Mouse (Mus musculus) retina, postnatal 7 days (tissue): Measurements from ENCODE around the gene Fcrla.

Source experiments
- DNase-seq: peaks from one replicate; pipeline ENCODE4 v3.0.0-alpha.2; 2012; ENCODE audit warnings: low read depth, low spot score

Gene Fcrla

DNA sequence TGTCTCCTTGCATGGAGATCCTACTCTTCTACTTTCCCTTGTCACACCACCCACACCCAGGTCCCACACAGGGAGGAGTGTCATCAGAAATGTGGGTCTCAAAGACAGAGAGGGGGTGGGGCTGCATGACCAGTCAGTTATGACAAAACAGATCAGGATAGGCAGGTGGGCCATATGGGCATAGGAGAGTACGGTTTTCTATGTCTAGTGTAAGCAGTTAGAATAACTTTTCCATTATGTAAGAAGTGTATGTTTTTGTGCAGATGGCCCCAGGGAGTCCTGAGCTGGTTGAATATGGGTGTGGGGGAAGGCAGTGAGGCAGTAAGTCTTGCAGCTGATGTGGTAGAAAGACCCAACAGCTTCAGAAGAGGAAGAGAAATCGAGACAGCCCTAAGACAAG lies 1.1 kb upstream of the Fcrla start:
- DNase-seq: no peak

DNA sequence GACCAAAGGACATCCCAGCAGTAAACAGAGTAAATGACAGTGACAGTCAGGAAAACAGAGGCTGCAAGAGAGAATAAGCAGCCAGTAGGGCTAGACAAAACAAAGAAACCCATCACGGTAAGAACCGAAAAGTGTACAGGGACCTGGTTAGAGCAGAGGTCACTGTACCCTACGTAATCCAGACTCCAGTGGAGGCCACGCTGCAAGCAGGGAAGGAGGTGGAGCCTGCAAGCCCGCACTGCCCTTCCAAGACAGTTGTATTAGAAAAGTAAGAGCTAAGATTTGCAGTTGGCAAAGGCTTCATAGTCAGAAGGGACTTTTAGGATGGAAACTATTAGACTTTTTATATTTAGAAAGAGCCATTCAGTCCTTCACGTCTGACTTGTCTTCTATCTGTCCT lies 442 bp downstream of the Fcrla start:
- no peak for DNase-seq

DNA sequence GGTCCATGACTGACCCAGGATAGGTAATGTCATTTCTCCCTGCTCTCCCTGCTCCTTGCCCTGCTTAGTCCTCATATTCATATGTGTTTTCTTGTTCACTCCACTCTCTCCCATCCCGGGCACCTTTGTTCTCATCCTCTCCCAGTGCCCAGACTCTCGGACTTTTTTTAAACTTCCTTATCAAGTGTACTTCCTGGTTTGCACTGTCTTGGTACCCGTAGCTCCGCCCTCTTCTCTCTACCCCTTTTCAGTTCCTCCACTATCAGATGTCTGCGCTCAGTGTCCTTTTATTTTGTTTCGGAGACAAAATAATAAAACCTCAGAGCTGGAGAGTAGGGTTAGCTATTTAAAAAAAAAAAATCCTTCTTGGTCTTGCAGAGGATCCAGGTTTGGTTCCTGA lies 2.9 kb downstream of the Fcrla start:
- no peak for DNase-seq

GRCm38 (mm10) chr1:170919308-170919707 lies 8.1 kb downstream of the Fcrla start:
- no peak for DNase-seq

GRCm38 (mm10) chr1:170915657-170916056 lies 11.7 kb downstream of the Fcrla start:
- DNase-seq: no peak

DNA sequence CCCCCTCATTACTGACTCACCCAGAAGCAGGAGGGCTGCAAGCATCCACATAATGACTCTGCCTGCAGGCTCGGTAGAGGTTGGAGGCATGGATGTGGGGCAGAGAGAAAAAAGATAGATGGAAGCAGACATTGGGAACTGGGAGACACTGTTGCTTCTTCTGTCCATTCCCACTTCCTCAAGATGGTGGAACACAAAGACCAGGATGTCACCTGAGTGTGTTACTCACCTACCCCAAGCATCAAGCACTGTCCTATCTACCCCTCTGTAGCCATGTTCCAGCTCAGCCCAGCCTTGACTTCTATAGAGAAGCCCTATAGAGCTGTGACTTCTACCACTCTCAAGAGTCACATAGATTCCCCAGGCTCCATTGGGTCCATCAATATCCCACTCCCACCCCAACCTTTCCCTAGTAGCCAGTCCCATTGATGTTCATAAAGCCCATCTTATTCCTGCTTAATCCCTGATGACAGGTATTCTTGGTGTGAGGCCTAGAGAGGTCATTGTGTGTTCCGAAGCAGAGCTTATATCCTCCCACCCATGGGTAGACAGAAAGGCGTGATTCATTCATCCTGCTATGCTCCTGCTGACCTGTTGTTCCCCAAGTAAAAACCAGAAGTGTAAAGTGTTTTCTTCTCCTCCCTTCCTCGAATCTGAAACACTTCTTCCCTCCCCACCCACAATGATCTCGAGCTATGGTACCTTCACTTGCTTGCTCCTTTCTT lies 14.3 kb downstream of the Fcrla start, which contains the start of gene Fcrlb:
Fcrlb (minus strand) TSS at position 51 of the 725 bp plus-strand sequence.
- no peak for DNase-seq

DNA sequence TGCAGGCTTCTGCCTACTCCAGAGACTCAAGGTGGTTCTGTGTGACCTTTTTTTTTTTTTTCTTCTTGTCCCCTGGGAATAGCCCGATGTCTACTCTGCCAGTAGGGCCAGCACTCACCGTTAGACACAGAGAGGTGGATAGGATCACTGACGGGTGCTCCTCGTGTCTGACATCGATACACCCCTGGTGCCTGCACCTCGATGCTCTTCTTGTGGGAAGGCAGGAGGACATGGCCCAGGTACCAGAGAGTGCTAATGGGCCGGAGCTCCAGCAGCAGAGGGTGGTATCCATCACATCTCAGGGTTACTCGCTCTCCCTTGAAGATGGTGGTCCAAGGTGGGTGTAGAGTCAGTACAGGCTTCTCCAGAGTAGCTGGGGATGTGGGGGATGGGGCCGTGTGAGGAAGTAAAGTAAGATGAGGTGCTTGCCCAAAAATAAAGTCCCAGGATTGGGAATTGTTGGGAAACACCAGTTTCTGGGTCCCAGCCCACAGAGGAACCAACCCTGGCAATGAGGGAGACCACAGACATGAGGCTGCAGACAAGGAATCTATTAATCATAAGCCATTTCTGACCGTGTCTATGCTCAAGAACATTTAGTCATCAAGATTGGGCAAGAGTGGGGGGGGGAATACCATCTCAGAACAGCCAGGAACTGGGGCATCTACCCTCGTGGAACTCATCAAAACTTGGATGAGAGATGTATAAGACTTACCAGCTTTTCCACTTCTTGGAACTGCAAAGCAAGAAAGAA lies 15.3 kb downstream of the Fcrla start:
- DNase-seq: no peak

- no peak for DNase-seq
Measured at GRCm38 (mm10) chr1:170908341-170908740, 19.0 kb downstream of the Fcrla start.

DNA sequence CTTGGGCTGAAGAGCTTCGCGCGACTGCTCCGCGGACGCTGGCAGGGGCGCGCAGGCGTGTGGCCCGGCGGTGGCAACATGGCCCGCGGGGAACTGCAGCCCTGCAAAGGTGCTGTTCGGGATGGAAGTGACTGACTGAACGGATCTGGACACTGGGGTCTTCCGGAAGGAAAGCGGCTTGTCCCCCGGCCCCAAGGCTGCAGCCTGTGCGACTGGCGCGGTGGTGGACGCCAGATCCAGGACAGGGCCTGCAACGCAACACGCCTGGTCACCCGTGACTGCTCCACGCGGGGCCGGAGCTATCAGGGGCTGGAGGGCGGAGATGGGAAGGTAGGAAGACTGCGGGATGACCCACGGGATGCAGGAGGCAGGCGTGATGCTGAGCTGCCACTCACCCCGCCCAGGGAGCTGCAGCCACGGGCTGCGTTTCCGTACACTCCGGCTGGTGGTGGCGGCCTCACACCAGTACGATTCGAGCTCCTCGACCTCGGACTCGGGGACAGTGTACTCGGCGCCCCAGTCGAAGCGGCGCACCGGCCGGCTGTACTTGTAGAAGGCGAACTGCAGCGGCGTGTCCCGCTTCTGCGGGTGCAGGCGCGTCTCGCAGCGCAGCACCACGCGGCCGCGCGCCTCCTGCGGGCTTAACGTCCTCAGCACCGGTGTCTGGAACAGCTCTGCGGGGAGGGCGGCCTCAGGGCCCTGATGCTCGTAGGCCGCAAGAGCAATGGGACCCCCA lies 19.8 kb downstream of the Fcrla start:
- no peak for DNase-seq

- no peak for DNase-seq
Measured at GRCm38 (mm10) chr1:170907111-170907455, 20.3 kb downstream of the Fcrla start.

DNA sequence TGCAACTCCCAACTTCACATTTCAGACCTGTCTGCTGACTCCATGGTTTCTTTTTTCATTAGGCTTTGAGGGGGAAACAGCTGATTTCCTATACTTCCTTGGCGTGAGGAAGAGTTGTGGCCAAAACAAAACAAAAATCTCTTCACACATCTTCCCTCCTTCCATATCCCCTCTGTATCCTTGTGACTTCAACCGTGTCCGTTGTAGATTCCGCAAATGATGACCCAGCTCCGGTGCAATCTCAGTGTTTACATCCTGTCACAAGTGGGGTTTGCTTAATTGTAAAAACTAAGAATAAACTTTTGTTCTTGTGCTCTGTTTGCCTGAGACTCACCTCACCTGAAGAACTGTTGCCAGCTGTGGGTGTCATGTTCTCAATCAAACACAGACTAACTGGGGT lies 23.9 kb downstream of the Fcrla start:
- no peak for DNase-seq

- peak; percentile 74 for DNase-seq
Measured at GRCm38 (mm10) chr1:170901536-170902238, 25.7 kb downstream of the Fcrla start.

GRCm38 (mm10) chr1:170900799-170901467 lies 26.4 kb downstream of the Fcrla start:
- DNase-seq: no peak

DNA sequence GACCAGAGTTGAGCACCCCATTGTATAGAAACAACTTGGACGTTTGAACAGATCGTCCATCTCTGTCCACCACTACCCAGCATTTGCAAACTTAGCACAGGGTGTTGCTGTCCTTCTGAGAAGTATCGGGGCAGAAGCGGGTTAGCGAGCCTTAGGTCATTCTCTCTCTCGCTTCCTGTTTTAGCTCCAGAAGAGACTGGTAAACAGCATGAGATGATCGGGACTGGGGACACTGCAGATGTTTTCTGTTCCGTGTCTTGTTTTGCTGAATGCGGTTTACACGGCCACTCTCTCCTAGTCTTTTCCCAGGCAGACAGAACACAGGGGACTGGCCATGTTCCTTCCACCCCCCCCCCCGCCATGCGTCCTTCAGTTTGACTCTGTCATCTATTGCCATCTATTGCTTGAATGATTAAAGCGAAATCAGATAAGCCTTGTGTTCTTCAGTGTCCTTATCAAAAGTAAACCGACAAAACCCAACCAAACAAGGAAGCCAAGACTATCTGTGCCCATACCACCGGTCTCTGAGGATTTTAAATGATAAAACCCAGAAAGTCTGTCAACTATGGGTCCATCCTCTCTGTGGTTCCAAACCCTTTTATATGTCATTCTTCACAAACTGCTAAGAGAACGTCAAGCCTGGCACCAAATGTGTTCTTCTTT lies 28.8 kb downstream of the Fcrla start:
- no peak for DNase-seq

DNA sequence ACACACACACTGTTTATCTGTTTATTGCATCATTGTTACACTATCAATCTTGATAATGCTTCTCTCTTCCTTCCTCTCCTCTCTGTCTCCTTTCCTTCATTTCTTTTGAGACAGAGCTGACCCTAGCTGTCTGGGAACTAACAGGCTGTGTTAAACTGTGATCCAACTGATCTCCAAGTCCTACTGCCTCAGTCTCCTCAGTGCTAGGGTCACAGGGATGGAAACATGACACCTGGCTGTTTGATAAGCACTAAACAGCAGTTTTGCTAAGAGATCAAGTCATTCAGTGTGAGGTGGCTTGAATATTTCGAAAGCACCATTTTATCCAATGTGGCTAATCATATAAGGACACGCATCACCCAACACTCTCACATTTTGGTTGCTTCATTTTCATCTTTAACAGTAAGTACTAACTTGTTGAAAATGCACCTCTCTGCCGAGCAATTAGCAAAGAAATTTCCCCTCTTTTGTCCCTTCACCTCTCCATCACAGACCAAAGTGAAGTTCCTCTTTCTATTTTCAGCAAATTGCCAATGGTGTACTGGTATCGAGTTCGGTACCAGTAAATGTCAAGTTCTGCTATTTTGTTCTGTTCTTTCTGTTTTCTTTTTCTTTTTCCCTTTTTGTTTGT lies 30.6 kb downstream of the Fcrla start:
- no peak for DNase-seq

- DNase-seq: no peak
Measured at GRCm38 (mm10) chr1:170894603-170895602, 32.5 kb downstream of the Fcrla start.

DNA sequence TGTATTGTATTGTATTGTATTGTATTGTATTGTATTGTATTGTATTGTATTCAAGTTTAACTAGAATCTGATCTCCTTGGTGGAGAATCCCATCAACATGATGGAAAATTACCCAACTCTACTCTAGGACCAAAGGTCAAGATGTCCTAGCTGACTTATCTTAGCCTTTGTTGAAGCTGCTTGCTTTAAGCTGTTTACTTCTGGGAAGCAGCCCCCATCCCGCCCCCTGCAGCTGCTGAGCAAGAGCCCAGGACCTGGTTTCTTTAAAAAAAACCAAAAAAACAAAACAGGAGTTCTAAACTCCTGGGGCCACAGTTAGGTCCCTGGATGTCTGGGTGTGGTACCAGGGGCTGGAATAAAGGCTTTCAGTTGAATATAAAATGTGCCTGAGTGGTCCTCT lies 35.1 kb downstream of the Fcrla start:
- no peak for DNase-seq

GRCm38 (mm10) chr1:170891646-170892045 lies 35.7 kb downstream of the Fcrla start:
- DNase-seq: no peak

GRCm38 (mm10) chr1:170889310-170889709 lies 38.1 kb downstream of the Fcrla start:
- no peak for DNase-seq
